15 mouse cellular contexts compared by ENCODE assay signal in the genomic region with DNA sequence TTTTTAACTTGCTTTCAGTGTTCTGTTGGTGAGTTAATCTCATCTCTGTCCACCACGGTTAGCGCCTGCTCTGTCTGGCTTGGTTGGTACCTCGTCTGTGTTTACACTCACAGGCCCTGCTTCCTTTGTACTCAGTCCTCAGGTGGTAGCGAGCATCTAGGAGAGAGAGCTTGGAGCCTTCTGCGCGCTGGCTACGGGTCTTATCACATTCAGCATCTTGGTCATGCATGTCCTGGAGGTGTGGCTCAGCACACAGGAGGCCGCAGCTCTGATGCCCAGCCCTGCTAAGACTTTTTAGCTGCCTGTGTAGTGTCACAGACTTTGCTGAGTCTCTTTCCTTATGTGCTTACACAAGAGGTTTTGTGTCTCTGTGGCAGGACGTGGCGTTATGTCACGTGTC. TPM values are rescaled to one million over a fixed set of nuclear protein-coding genes. Genes with fewer than 3 reads are reported as not detected.
DNase-seq lines count a peak whose midpoint lies in the region; ATAC-seq and TF ChIP-seq lines count a peak whose summit lies in the region.
"Had no signal": no experiment of that assay in that cellular context is flagged by ENCODE, and none has a peak within 500 bp of the region (broad histone marks: within the 10 kb centered on the region; RNA-seq: fewer than 3 reads in every experiment).

No protein-coding gene starts in this region.

- peak; percentile 92 for DNase-seq in heart, adult 11 months
- DNase-seq in heart, postnatal 10 days, result no peak
- DNase-seq in midbrain, embryonic 11.5 days (ENCODE audit: low spot score, missing footprints), result peak; percentile 23
- DNase-seq in G1E (ENCODE audit: low spot score) (no peak), adipocyte (ENCODE audit: low spot score) (no peak)
- DNase-seq: adrenal gland, postnatal 14 days; cerebellum, adult 18-20 months; gastrocnemius, postnatal 14 days; heart, postnatal 36 days had no signal

- H3K4me3 ChIP-seq in midbrain, embryonic 11.5 days (ENCODE audit: low read depth, low read length), result no peak overlapping the region
- no peak overlapping the region for H3K4me3 ChIP-seq in midbrain, embryonic 13.5 days (replicated peaks)
- no peak overlapping the region for H3K4me3 ChIP-seq in G1E (ENCODE audit: low read depth, low read length)
- H3K4me3 ChIP-seq: embryonic facial prominence, embryonic 12.5 days; forebrain, embryonic 15.5 days; heart, embryonic 12.5 days; hindbrain, embryonic 15.5 days had no signal

- no peaks in the 10 kb centered on the region for H3K27me3 ChIP-seq in midbrain, embryonic 11.5 days (ENCODE audit: control insufficient read depth, insufficient read depth, low read length)
- no peaks in the 10 kb centered on the region for H3K27me3 ChIP-seq in midbrain, embryonic 13.5 days
- no peaks in the 10 kb centered on the region for H3K27me3 ChIP-seq in G1E (ENCODE audit: insufficient read depth, low read length)
- H3K27me3 ChIP-seq: embryonic facial prominence, embryonic 12.5 days; forebrain, embryonic 15.5 days; heart, embryonic 12.5 days; hindbrain, embryonic 15.5 days had no signal

- intact Hi-C loops in heart, postnatal 10 days (cut with DNase I), result loop anchor here (2.0 kb wide), 2 partner anchors 43 to 63 kb away; partner anchors contain the start of gene Cerk

- no peaks in the 10 kb centered on the region for H3K9me3 ChIP-seq in midbrain, embryonic 11.5 days (ENCODE audit: control insufficient read depth, low read length)
- H3K9me3 ChIP-seq in midbrain, embryonic 13.5 days, result no peaks in the 10 kb centered on the region
- H3K9me3 ChIP-seq in G1E (replicated peaks), result no peaks in the 10 kb centered on the region
- H3K9me3 ChIP-seq: embryonic facial prominence, embryonic 12.5 days; forebrain, embryonic 15.5 days; heart, embryonic 12.5 days; hindbrain, embryonic 15.5 days had no signal

- no peak for TF ChIP-seq CTCF in G1E (IDR thresholded peaks at IDR 0.05; ENCODE audit: low read depth, low read length)

- H3K4me1 ChIP-seq in midbrain, embryonic 11.5 days (ENCODE audit: control insufficient read depth, insufficient read depth, low read length), result no peaks in the 10 kb centered on the region
- peaks cover 23% of the 10 kb centered on the region for H3K4me1 ChIP-seq in midbrain, embryonic 13.5 days (replicated peaks)
- peaks cover 23% of the 10 kb centered on the region for H3K4me1 ChIP-seq in G1E (ENCODE audit: insufficient read depth, low read depth, low read length)
- H3K4me1 ChIP-seq: embryonic facial prominence, embryonic 12.5 days had no signal

- 83% methylated on average over 11 of the region's 11 CpGs for WGBS in midbrain, embryonic 11.5 days
- 77% methylated on average over 11 of the region's 11 CpGs for WGBS in midbrain, embryonic 13.5 days

- H3K36me3 ChIP-seq in midbrain, embryonic 11.5 days (ENCODE audit: control insufficient read depth, insufficient read depth, low read length), result no peaks in the 10 kb centered on the region
- H3K36me3 ChIP-seq in midbrain, embryonic 13.5 days, result no peaks in the 10 kb centered on the region
- H3K36me3 ChIP-seq in G1E (replicated peaks), result peaks cover 59% of the 10 kb centered on the region
- H3K36me3 ChIP-seq: embryonic facial prominence, embryonic 12.5 days; forebrain, embryonic 15.5 days; heart, embryonic 12.5 days; hindbrain, embryonic 15.5 days had no signal

- no peak overlapping the region for H3K27ac ChIP-seq in midbrain, embryonic 11.5 days (ENCODE audit: low read depth, low read length)
- no peak overlapping the region for H3K27ac ChIP-seq in midbrain, embryonic 13.5 days
- H3K27ac ChIP-seq: embryonic facial prominence, embryonic 12.5 days; forebrain, embryonic 15.5 days; hindbrain, embryonic 15.5 days had no signal

- no peak overlapping the region for H3K9ac ChIP-seq in midbrain, embryonic 11.5 days (ENCODE audit: low read length)
- H3K9ac ChIP-seq in midbrain, embryonic 13.5 days (replicated peaks), result no peak overlapping the region
- H3K9ac ChIP-seq: embryonic facial prominence, embryonic 12.5 days; forebrain, embryonic 15.5 days; heart, embryonic 12.5 days; hindbrain, embryonic 15.5 days had no signal

- no peak for ATAC-seq in midbrain, embryonic 11.5 days (ENCODE audit: low FRiP score)
- no peak for ATAC-seq in midbrain, embryonic 13.5 days
- peak; percentile 62 for ATAC-seq in G1E (ENCODE audit: extremely low read depth, insufficient number of reproducible peaks, low FRiP score, poor library complexity, severe bottlenecking)
- peak; percentile 39; the same call in 1 of the 2 replicates for ATAC-seq in megakaryocyte-erythroid progenitor cell, adult 5-6 weeks (replicated peaks; ENCODE audit: low FRiP score, low TSS enrichment, poor library complexity, severe bottlenecking)
- ATAC-seq: forebrain, embryonic 15.5 days had no signal

- no peak overlapping the region for H3K4me2 ChIP-seq in midbrain, embryonic 11.5 days
- no peak overlapping the region for H3K4me2 ChIP-seq in midbrain, embryonic 13.5 days (replicated peaks)
- H3K4me2 ChIP-seq: embryonic facial prominence, embryonic 12.5 days; forebrain, embryonic 15.5 days; heart, embryonic 12.5 days; hindbrain, embryonic 15.5 days had no signal

RNA-seq across cellular contexts. Expression of gene Tbc1d22a, which starts 15.4 kb away (rescaled TPM):
- 10 to 100 TPM; 19.0 to 23.1 TPM for total RNA-seq in heart, postnatal 10 days (2021)
- polyA plus RNA-seq in midbrain, embryonic 11.5 days (2014; fragmentation: Nextera tagmentation; extraction: Ambion mirVana), result 6.7 and 8.1 TPM in 2 replicates
- polyA plus RNA-seq in midbrain, embryonic 13.5 days (2015; fragmentation: Nextera tagmentation; extraction: Ambion mirVana), result 13.4 and 13.6 TPM in 2 replicates
- total RNA-seq in G1E (2014; fragmentation: Nextera tagmentation), result 7.4 and 11.9 TPM in 2 replicates
- 13.6 and 16.0 TPM in 2 replicates for total RNA-seq in G1E (2017)
- 8.8 and 11.5 TPM in 2 replicates for polyA plus RNA-seq in G1E (2012)
- 13.0 and 13.7 TPM in 2 replicates for total RNA-seq in megakaryocyte-erythroid progenitor cell, adult 5-6 weeks (2014; fragmentation: Nextera tagmentation)
- 12.5 and 13.5 TPM in 2 replicates for total RNA-seq in megakaryocyte-erythroid progenitor cell, adult 5-6 weeks (2017)

RNA-seq across cellular contexts. Expression of gene Cerk, which starts 43.7 kb away (rescaled TPM):
- 10 to 100 TPM; 40.4 to 45.9 TPM for total RNA-seq in heart, postnatal 10 days (2021)
- 17.3 and 19.9 TPM in 2 replicates for polyA plus RNA-seq in midbrain, embryonic 11.5 days (2014; fragmentation: Nextera tagmentation; extraction: Ambion mirVana)
- 20.6 and 22.3 TPM in 2 replicates for polyA plus RNA-seq in midbrain, embryonic 13.5 days (2015; fragmentation: Nextera tagmentation; extraction: Ambion mirVana)
- 0.19 TPM in 1 of 2 replicates, not detected in the other for total RNA-seq in G1E (2014; fragmentation: Nextera tagmentation)
- 0.06 and 0.22 TPM in 2 replicates for total RNA-seq in G1E (2017)
- polyA plus RNA-seq in G1E (2012), result 0.01 and 0.02 TPM in 2 replicates
- 5.6 and 7.1 TPM in 2 replicates for total RNA-seq in megakaryocyte-erythroid progenitor cell, adult 5-6 weeks (2014; fragmentation: Nextera tagmentation)
- total RNA-seq in megakaryocyte-erythroid progenitor cell, adult 5-6 weeks (2017), result 3.5 and 6.1 TPM in 2 replicates

Comparison
In these comparisons a context has a peak if more than half of its experiments do, and no peak if none do; other contexts are left out.
1. DNase-seq: peak in heart, adult 11 months (single experiment) and midbrain, embryonic 11.5 days (single experiment); none in heart, postnatal 10 days (0 of 2), G1E (single experiment) and adipocyte (single experiment).
2. ATAC-seq: peak in G1E (single experiment) and megakaryocyte-erythroid progenitor cell, adult 5-6 weeks (single experiment); none in midbrain, embryonic 11.5 days (single experiment) and midbrain, embryonic 13.5 days (single experiment).
3. RNA of gene Cerk, which starts 43.7 kb away (total RNA-seq): 40.4 to 45.9 TPM in heart, postnatal 10 days; 3.5 to 7.1 TPM in megakaryocyte-erythroid progenitor cell, adult 5-6 weeks and 0.06 to 0.22 TPM in G1E; every median in the first group is over 4 times any median in the second.